Mouse (Mus musculus) forebrain, embryonic 11.5 days (tissue): ENCODE results near the gene Podn. TPM values are rescaled to one million over a fixed set of nuclear protein-coding genes. Genes with fewer than 3 reads are reported as not detected.

Experiments used
- ATAC-seq: fragments of 200-750 bp; cut with Nextera tagmentation; replicated peaks from 2 replicates; pipeline ENCODE4 v1.8.0; 2017; ENCODE audit warnings: moderate TSS enrichment; ENCODE audit not compliant: low FRiP score
- DNase-seq: peaks from one replicate; pipeline ENCODE4 v3.0.0-alpha.2; 2017; ENCODE audit warnings: low spot score
- H3K27ac ChIP-seq: fragments of 300-500 bp; sonication (generic); 2 replicates; pipeline ENCODE4 v1.5.1; 2014; ENCODE audit warnings: low read depth, low read length
- H3K27me3 ChIP-seq: fragments of 300-500 bp; sonication (generic); 2 replicates; pipeline ENCODE4 v1.6.1; 2014; ENCODE audit warnings: mild to moderate bottlenecking, low read length, mixed read lengths; ENCODE audit not compliant: control insufficient read depth, insufficient read depth
- H3K36me3 ChIP-seq: fragments of 300-500 bp; sonication (generic); 2 replicates; pipeline ENCODE4 v1.6.1; 2014; ENCODE audit warnings: mild to moderate bottlenecking, low read length, moderate library complexity, mixed read lengths; ENCODE audit not compliant: control insufficient read depth, insufficient read depth
- H3K4me1 ChIP-seq: fragments of 300-500 bp; sonication (generic); replicated peaks from 2 replicates; pipeline ENCODE4 v1.6.1; 2014; ENCODE audit warnings: low read length, mixed read lengths; ENCODE audit not compliant: control insufficient read depth, insufficient read depth
- H3K4me2 ChIP-seq: fragments of 300-500 bp; sonication (generic); 2 replicates; pipeline ENCODE4 v1.6.1; 2014; ENCODE audit warnings: low read depth, mild to moderate bottlenecking, low read length, moderate library complexity, mixed read lengths; ENCODE audit not compliant: severe bottlenecking
- H3K4me3 ChIP-seq: fragments of 300-500 bp; sonication (generic); 2 replicates; pipeline ENCODE4 v1.5.1; 2014; ENCODE audit warnings: low read depth, low read length
- H3K9ac ChIP-seq: fragments of 300-500 bp; sonication (generic); 2 replicates; pipeline ENCODE4 v1.6.1; 2014; ENCODE audit warnings: low read length
- H3K9me3 ChIP-seq: fragments of 300-500 bp; sonication (generic); 2 replicates; pipeline ENCODE4 v1.6.1; 2016; ENCODE audit warnings: low read length, mixed read lengths; ENCODE audit not compliant: control insufficient read depth
- WGBS: fragments of 180-500 bp; shearing (Covaris S2); extraction: QIAGEN DNeasy Blood & Tissue Kit; methylation state at CpG from one replicate; pipeline ENCODE4 v1.1.7; 2014; 5-methylcytosine and 5-hydroxymethylcytosine counted together
- microRNA-seq: library from miRNA; unstranded; fragments of <30 nt; microRNA quantifications from one replicate; pipeline ENCODE4, GENCODE M21; 2016; ENCODE audit not compliant: insufficient number of aligned reads
- polyA plus RNA-seq: library from polyadenylated mRNA; unstranded; fragments of >200 nt; fragmentation: Nextera tagmentation; extraction: Ambion mirVana; gene quantifications from 2 replicates; pipeline ENCODE4 v1.2.1, GENCODE M21; 2014

Podn gene
- polyA plus RNA-seq, 1 experiment from 2014 or later, result 0.33 TPM

GRCm38 (mm10) chr4:107969781-107970180 is 126.5 kb downstream of the Podn start:
- Histone ChIP-seq H3K4me1 (no peaks in the 10 kb centered on the region), H3K36me3 (no peaks in the 10 kb centered on the region), H3K4me3 (no peak overlapping the region), H3K27ac (no peak overlapping the region), H3K9ac (no peak overlapping the region), H3K9me3 (no peaks in the 10 kb centered on the region), H3K27me3 (no peaks in the 10 kb centered on the region), H3K4me2 (no peak overlapping the region)
- ATAC-seq, result no peak
- DNase-seq, result no peak

- Histone ChIP-seq H3K27me3 (no peaks in the 10 kb centered on the region), H3K4me1 (no peaks in the 10 kb centered on the region), H3K27ac (no peak within 1 kb of the TSS), H3K36me3 (no peaks in the 10 kb centered on the region), H3K4me2 (no peak within 1 kb of the TSS), H3K9me3 (no peaks in the 10 kb centered on the region), H3K9ac (no peak within 1 kb of the TSS), H3K4me3 (no peak within 1 kb of the TSS)
- ATAC-seq (no peak), DNase-seq (no peak)
- WGBS, result 81% methylated on average over 16 of the region's 16 CpGs
Measured at GRCm38 (mm10) chr4:107967966-107968682, 128.1 kb downstream of the Podn start, which contains the start of gene Slc1a7. Slc1a7 (plus strand) TSS chr4:107968332.

GRCm38 (mm10) chr4:107966416-107967109 is 129.7 kb downstream of the Podn start:
- Histone ChIP-seq H3K27ac (no peak overlapping the region), H3K27me3 (no peaks in the 10 kb centered on the region), H3K9ac (no peak overlapping the region), H3K36me3 (no peaks in the 10 kb centered on the region), H3K4me1 (no peaks in the 10 kb centered on the region), H3K4me3 (no peak overlapping the region), H3K4me2 (no peak overlapping the region), H3K9me3 (no peaks in the 10 kb centered on the region)
- DNase-seq (no peak), ATAC-seq (no peak)
- WGBS, result 64% methylated on average over 5 of the region's 5 CpGs

Small RNA genes lying within 50 kb of the gene (microRNA-seq; reads per million reads assigned to microRNA genes)
- gene Mir6397, result not detected

Other genes starting within 250 kb of the Podn start
- gene Magoh, start 216.7 kb downstream of the Podn start, polyA plus RNA-seq, result 214 and 246 TPM in 2 replicates
- gene 0610037L13Rik, start 206.6 kb downstream of the Podn start, polyA plus RNA-seq, result 108 and 116 TPM in 2 replicates
- gene Cpt2, start 172.8 kb downstream of the Podn start, polyA plus RNA-seq, result 30.9 and 31.6 TPM in 2 replicates
- not detected in 2 replicates for gene Slc1a7, start 128.1 kb downstream of the Podn start, polyA plus RNA-seq
- gene Scp2, start 48.6 kb upstream of the Podn start, polyA plus RNA-seq, result 200 and 225 TPM in 2 replicates
- gene Echdc2, start 69.0 kb upstream of the Podn start, polyA plus RNA-seq, result 17.2 and 17.9 TPM in 2 replicates
- not detected in 2 replicates for gene Zyg11a, start 121.6 kb upstream of the Podn start, polyA plus RNA-seq
- 24.3 and 28.8 TPM in 2 replicates for gene Zyg11b, start 204.7 kb upstream of the Podn start, polyA plus RNA-seq
- 54.5 and 56.8 TPM in 2 replicates for gene Coa7, start 231.7 kb upstream of the Podn start, polyA plus RNA-seq